ENCODE assay signal across 8 mouse cellular contexts in the genomic region with DNA sequence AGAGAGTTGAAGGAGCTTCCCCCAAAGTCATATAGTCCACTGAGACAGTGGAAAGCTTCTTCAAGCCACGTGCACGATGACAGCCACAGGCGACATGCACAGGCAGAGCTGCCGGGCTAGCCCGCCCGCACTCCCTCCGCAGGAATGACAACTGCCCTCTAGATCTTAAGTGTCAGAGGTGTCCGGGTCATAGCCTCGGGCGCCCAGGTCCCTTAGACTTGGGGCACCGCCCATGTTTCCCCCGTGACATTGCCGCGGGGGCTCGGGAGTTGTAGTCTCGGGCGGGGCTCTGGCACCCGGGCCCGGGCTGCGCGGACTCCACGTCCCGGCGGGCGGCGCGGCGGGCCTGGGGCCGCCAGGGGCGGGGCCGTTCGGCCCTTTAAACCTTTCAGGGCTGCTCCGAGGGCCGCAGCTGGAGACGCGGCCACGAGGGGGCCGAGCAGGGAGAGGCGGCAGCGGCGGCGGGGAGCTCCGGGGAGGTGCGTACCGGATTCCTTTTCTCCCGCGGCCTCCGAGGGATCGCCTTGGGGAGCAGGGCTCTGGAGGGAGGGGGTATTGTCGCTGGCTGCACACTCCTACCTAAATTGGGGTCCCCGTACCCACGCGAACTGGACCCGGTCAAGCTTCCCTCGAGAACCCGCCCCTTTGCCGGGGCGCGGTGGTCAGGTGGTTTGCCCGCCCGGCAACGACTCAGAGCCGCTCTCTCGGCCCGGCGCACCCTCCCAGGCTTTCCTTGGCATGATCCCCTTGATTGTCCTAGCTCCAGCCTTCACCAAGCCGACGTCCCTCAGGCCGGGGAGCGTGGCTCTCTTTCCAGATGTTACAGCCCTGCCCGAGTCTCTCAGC. TPM values are rescaled to one million over a fixed set of nuclear protein-coding genes. Genes with fewer than 3 reads are reported as not detected.
A peak's percentile ranks its signal among the peaks of the same experiment; 100 is the strongest.
DNase-seq lines count a peak whose midpoint lies in the region; ATAC-seq and TF ChIP-seq lines count a peak whose summit lies in the region.

A gene (plus strand): TSS at position 382 of the 846 bp plus-strand sequence.

- H3K36me3 ChIP-seq in forebrain, embryonic 14.5 days (ENCODE audit: control insufficient read depth, insufficient read depth, low read length) = peaks cover 31% of the 10 kb centered on the region
- H3K36me3 ChIP-seq in heart, postnatal 0 days (replicated peaks; ENCODE audit: control insufficient read depth, insufficient read depth, low read length) = peaks cover 30% of the 10 kb centered on the region
- H3K36me3 ChIP-seq in neural tube, embryonic 14.5 days (ENCODE audit: control insufficient read depth, insufficient read depth, low read length) = peaks cover 13% of the 10 kb centered on the region; the same call in 1 of the 2 replicates

- no peaks in the 10 kb centered on the region for H3K27me3 ChIP-seq in forebrain, embryonic 14.5 days (replicated peaks; ENCODE audit: control insufficient read depth, insufficient read depth, low read length)
- no peaks in the 10 kb centered on the region for H3K27me3 ChIP-seq in heart, postnatal 0 days (ENCODE audit: control insufficient read depth, insufficient read depth, low read length)
- no peaks in the 10 kb centered on the region for H3K27me3 ChIP-seq in neural tube, embryonic 14.5 days (ENCODE audit: control insufficient read depth, insufficient read depth, low read length)

- peak within 1 kb of the TSS; percentile 96 for H3K4me2 ChIP-seq in forebrain, embryonic 14.5 days (ENCODE audit: low read length)
- H3K4me2 ChIP-seq in heart, postnatal 0 days (ENCODE audit: low read depth, low read length) = peak within 1 kb of the TSS; percentile 93
- H3K4me2 ChIP-seq in neural tube, embryonic 14.5 days (ENCODE audit: low read depth, low read length) = peak within 1 kb of the TSS; percentile 61

- TF ChIP-seq CTCF in brain, embryonic 14.5 days (IDR thresholded peaks at IDR 0.05; ENCODE audit: borderline replicate concordance, extremely low read depth, insufficient read depth, insufficient read length) = peak; percentile 38; the same call in 1 of the 2 replicates
- peak; percentile 39 for TF ChIP-seq CTCF in heart, postnatal 0 days (IDR thresholded peaks at IDR 0.05; ENCODE audit: low read depth)

- no peak for TF ChIP-seq EP300 in heart, postnatal 0 days (IDR thresholded peaks at IDR 0.05; ENCODE audit: low read depth)

- H3K27ac ChIP-seq in forebrain, embryonic 14.5 days (ENCODE audit: low read depth, low read length) = peak within 1 kb of the TSS; percentile 1; the same call in 1 of the 2 replicates
- peak within 1 kb of the TSS; percentile 64 for H3K27ac ChIP-seq in heart, postnatal 0 days (ENCODE audit: low read depth)
- H3K27ac ChIP-seq in neural tube, embryonic 14.5 days (ENCODE audit: low read depth, low read length) = peak within 1 kb of the TSS; percentile 52

- peaks cover 6% of the 10 kb centered on the region; the same call in 1 of the 2 replicates for H3K4me1 ChIP-seq in forebrain, embryonic 14.5 days (ENCODE audit: control insufficient read depth, insufficient read depth, low read length)
- peaks cover 21% of the 10 kb centered on the region for H3K4me1 ChIP-seq in heart, postnatal 0 days (ENCODE audit: control insufficient read depth, insufficient read depth)
- H3K4me1 ChIP-seq in neural tube, embryonic 14.5 days (ENCODE audit: control insufficient read depth, insufficient read depth, low read length) = 0 out of 2 replicates have a peak, but pooled peaks cover 9% of the 10 kb centered on the region

- no peak for TF ChIP-seq POLR2A in brain, embryonic 14.5 days (IDR thresholded peaks at IDR 0.05; ENCODE audit: borderline replicate concordance, extremely low read depth, insufficient read depth, insufficient read length, poor library complexity, severe bottlenecking)

- under 1% methylated on average over 71 of the region's 71 CpGs for WGBS in forebrain, embryonic 14.5 days
- under 1% methylated on average over 71 of the region's 71 CpGs for WGBS in heart, postnatal 0 days
- WGBS in neural tube, embryonic 14.5 days = 0% methylated on average over 64 of the region's 71 CpGs

- peak; percentile 53 for ATAC-seq in CD4-positive, CD25-positive, alpha-beta regulatory T cell, adult 4 months
- ATAC-seq in forebrain, embryonic 14.5 days = peak; percentile 89
- peak; percentile 95 for ATAC-seq in heart, postnatal 0 days (ENCODE audit: insufficient read depth, low read depth)
- ATAC-seq in neural tube, embryonic 14.5 days (ENCODE audit: low read depth) = peak; percentile 90

- H3K9ac ChIP-seq in forebrain, embryonic 14.5 days (ENCODE audit: low read length) = peak within 1 kb of the TSS; percentile 78
- H3K9ac ChIP-seq in heart, postnatal 0 days (replicated peaks; ENCODE audit: low read depth, low read length) = peak within 1 kb of the TSS; percentile 52
- H3K9ac ChIP-seq in neural tube, embryonic 14.5 days (replicated peaks; ENCODE audit: low read depth, low read length) = peak within 1 kb of the TSS; percentile 72

- DNase-seq in brain, embryonic 14.5 days (ENCODE audit: low read depth) = peak; percentile 78
- DNase-seq in forebrain, embryonic 14.5 days (ENCODE audit: low spot score) = peak; percentile 75
- DNase-seq in heart, postnatal 0 days (ENCODE audit: low spot score) = peak; percentile 84
- DNase-seq in kidney, postnatal 36 days = peak; percentile 94 to 95
- DNase-seq in lung, adult 18-20 months = peak; percentile 88 to 92
- DNase-seq in testis, postnatal 10 days (ENCODE audit: low spot score) = peak; percentile 87

- H3K9me3 ChIP-seq in forebrain, embryonic 14.5 days (replicated peaks; ENCODE audit: control insufficient read depth, low read length) = no peaks in the 10 kb centered on the region
- H3K9me3 ChIP-seq in heart, postnatal 0 days (replicated peaks; ENCODE audit: control insufficient read depth, low read length) = no peaks in the 10 kb centered on the region
- no peaks in the 10 kb centered on the region for H3K9me3 ChIP-seq in neural tube, embryonic 14.5 days (ENCODE audit: control insufficient read depth, low read length)

- H3K4me3 ChIP-seq in forebrain, embryonic 14.5 days (ENCODE audit: low read depth, low read length) = peak within 1 kb of the TSS; percentile 58
- peak within 1 kb of the TSS; percentile 72 for H3K4me3 ChIP-seq in heart, postnatal 0 days (ENCODE audit: low read depth, low read length)
- H3K4me3 ChIP-seq in neural tube, embryonic 14.5 days (ENCODE audit: low read depth, low read length) = peak within 1 kb of the TSS; percentile 46

RNA-seq across cellular contexts. Expression of the gene that starts here (rescaled TPM):
- polyA plus RNA-seq in CD4-positive, CD25-positive, alpha-beta regulatory T cell, adult 4 months (2017; shearing (Covaris generic)) = 1 to 10 TPM in 1 of 2 experiments, under 1 TPM in 1; 0.57 to 1.6 TPM
- 37.0 and 42.9 TPM in 2 replicates for polyA plus RNA-seq in brain, embryonic 14.5 days (2012; rRNA removed)
- polyA plus RNA-seq in forebrain, embryonic 14.5 days (2014; fragmentation: Nextera tagmentation; extraction: Ambion mirVana) = 19.3 and 21.3 TPM in 2 replicates
- 18.2 and 23.2 TPM in 2 replicates for total RNA-seq in heart, postnatal 0 days (2014; rRNA removed; ENCODE audit: low replicate concordance)
- 8.0 and 9.7 TPM in 2 replicates for polyA plus RNA-seq in heart, postnatal 0 days (2015; fragmentation: Nextera tagmentation; extraction: Ambion mirVana)
- polyA plus RNA-seq in neural tube, embryonic 14.5 days (2014; fragmentation: Nextera tagmentation; extraction: Ambion mirVana) = 15.4 and 28.7 TPM in 2 replicates

Comparison
In these comparisons a context has a peak if more than half of its experiments do, and no peak if none do; other contexts are left out.
1. Peak in every context shown above with its lines: DNase-seq, ATAC-seq, H3K4me3 ChIP-seq and H3K27ac ChIP-seq.
2. H3K27ac ChIP-seq: peak in every context shown above with its lines; median percentile 64 in heart, postnatal 0 days; 52 in neural tube, embryonic 14.5 days; 1 in forebrain, embryonic 14.5 days.